Mouse (Mus musculus) E14TG2a.4 (cell line): ENCODE measurements around the gene Kif16b.

ENCODE experiments used
- CTCF ChIP-seq: conservative IDR thresholded peaks from 2 replicates; pipeline ENCODE4 v1.5.1; 2014; ENCODE audit warnings: low read length
- NANOG ChIP-seq: IDR thresholded peaks from 2 replicates; pipeline ENCODE4 v1.6.1; 2014; ENCODE audit warnings: borderline replicate concordance, low read length, mixed read lengths
- POU5F1 ChIP-seq: IDR thresholded peaks from 2 replicates; pipeline ENCODE4 v1.6.1; 2014; ENCODE audit warnings: low read length, borderline replicate concordance

- TF ChIP-seq CTCF (no peak), NANOG (no peak), POU5F1 (no peak)
These were observed 162.0 kb downstream of the Kif16b start for GRCm38 (mm10) chr2:142739338-142739737.
